Mouse (Mus musculus) spleen, adult 10 weeks (tissue): ENCODE results near the gene Tmem45b. TPM values are rescaled to one million over a fixed set of nuclear protein-coding genes. Genes with fewer than 3 reads are reported as not detected.

Experiments used
- polyA plus RNA-seq: library from polyadenylated mRNA; stranded (reverse); fragments of 350-450 nt; fragmentation: Illumina TruSeq; extraction: RNeasy Lipid Tissue Mini Kit (QIAGEN cat#74804); gene quantifications from one replicate; pipeline ENCODE4 v1.2.3, GENCODE M21; 2015; ENCODE audit warnings: low replicate concordance; ENCODE audit not compliant: insufficient read depth

Gene Tmem45b
- 0.43 TPM for polyA plus RNA-seq

GRCm38 (mm10) chr9:31463692-31464474, at the start of gene Tmem45b:
Tmem45b (minus strand) TSS chr9:31464462.

GRCm38 (mm10) chr9:31385947-31386354, 78.3 kb downstream of the Tmem45b start, which contains the start of gene Nfrkb:
Nfrkb (plus strand) TSS chr9:31386192.

Other genes with a start within 250 kb of the Tmem45b start
- 11.7 TPM for gene Prdm10, start 183.9 kb downstream of the Tmem45b start, polyA plus RNA-seq
- 35.0 TPM for gene Nfrkb, start 78.3 kb downstream of the Tmem45b start, polyA plus RNA-seq